In the genomic region with DNA sequence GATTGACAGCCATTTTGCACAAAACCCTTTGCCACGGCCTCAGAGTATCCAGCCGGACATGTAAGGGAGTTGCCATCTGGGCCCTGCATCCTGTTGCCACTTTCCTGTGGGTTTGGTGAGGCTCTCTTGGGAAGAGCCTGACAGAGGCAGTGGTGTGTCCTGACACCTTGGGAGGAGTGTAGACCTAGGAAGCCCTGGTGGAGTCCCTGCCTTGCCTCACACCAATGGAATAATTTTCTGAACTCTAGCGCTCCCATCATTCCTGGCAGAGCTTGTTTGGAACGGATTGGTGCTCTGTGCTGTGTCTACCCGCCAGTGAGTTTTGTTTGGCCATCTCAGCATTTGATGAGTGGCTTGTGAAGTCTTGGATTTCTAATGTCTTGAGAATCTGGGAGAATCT, we compare ENCODE assay signal across 17 mouse cellular contexts. TPM values are rescaled to one million over a fixed set of nuclear protein-coding genes. Genes with fewer than 3 reads are reported as not detected.
DNase-seq lines count a peak whose midpoint lies in the region; ATAC-seq lines count a peak whose summit lies in the region.
"Had no signal": no experiment of that assay in that cellular context is flagged by ENCODE, and none has a peak within 500 bp of the region (broad histone marks: within the 10 kb centered on the region; RNA-seq: fewer than 3 reads in every experiment).

No protein-coding gene starts in this region.

- H3K4me2 ChIP-seq in heart, embryonic 13.5 days: no peak overlapping the region
- no peak overlapping the region for H3K4me2 ChIP-seq in heart, embryonic 11.5 days
- 0 out of 2 replicates have a peak overlapping the region, but pooled peaks have one; percentile 1 for H3K4me2 ChIP-seq in lung, embryonic 15.5 days
- H3K4me2 ChIP-seq in embryonic facial prominence, embryonic 15.5 days (replicated peaks): no peak overlapping the region
- H3K4me2 ChIP-seq in stomach, embryonic 14.5 days (replicated peaks; ENCODE audit: low read depth, low read length): no peak overlapping the region
- H3K4me2 ChIP-seq: hindbrain, embryonic 13.5 days; neural tube, embryonic 15.5 days had no signal

- H3K9me3 ChIP-seq in heart, embryonic 13.5 days: no peaks in the 10 kb centered on the region
- H3K9me3 ChIP-seq in heart, embryonic 11.5 days (replicated peaks; ENCODE audit: control insufficient read depth, low read length): no peaks in the 10 kb centered on the region
- H3K9me3 ChIP-seq in lung, embryonic 15.5 days: no peaks in the 10 kb centered on the region
- H3K9me3 ChIP-seq in embryonic facial prominence, embryonic 15.5 days (replicated peaks): no peaks in the 10 kb centered on the region
- H3K9me3 ChIP-seq in stomach, embryonic 14.5 days (ENCODE audit: control insufficient read depth, low read depth, low read length): no peaks in the 10 kb centered on the region
- H3K9me3 ChIP-seq: hindbrain, embryonic 13.5 days; neural tube, embryonic 15.5 days had no signal

- H3K9ac ChIP-seq in heart, embryonic 13.5 days: no peak overlapping the region
- H3K9ac ChIP-seq in heart, embryonic 11.5 days (ENCODE audit: low read depth, low read length): no peak overlapping the region
- H3K9ac ChIP-seq in lung, embryonic 15.5 days: no peak overlapping the region
- H3K9ac ChIP-seq in embryonic facial prominence, embryonic 15.5 days: no peak overlapping the region
- no peak overlapping the region for H3K9ac ChIP-seq in stomach, embryonic 14.5 days (replicated peaks; ENCODE audit: low read depth, low read length)
- H3K9ac ChIP-seq: forebrain, postnatal 0 days; hindbrain, embryonic 13.5 days; neural tube, embryonic 15.5 days had no signal

- WGBS in heart, embryonic 13.5 days: 60% methylated on average over 5 of the region's 5 CpGs
- 70% methylated on average over 5 of the region's 5 CpGs for WGBS in heart, embryonic 11.5 days (ENCODE audit: insufficient replicate concordance)
- WGBS in lung, embryonic 15.5 days: 39% methylated on average over 5 of the region's 5 CpGs
- WGBS in embryonic facial prominence, embryonic 15.5 days: 69% methylated on average over 5 of the region's 5 CpGs
- WGBS in stomach, embryonic 14.5 days: 61% methylated on average over 5 of the region's 5 CpGs

- no peak for DNase-seq in lung, postnatal 14 days
- DNase-seq in cerebellum, postnatal 25 days: no peak
- DNase-seq in adrenal gland, postnatal 14 days: no peak
- DNase-seq: cerebellum, adult 9-11 months; forebrain, postnatal 0 days; layer of hippocampus, adult 9-11 months; right cerebral cortex, adult 18-20 months; thymus, postnatal 36 days had no signal

- H3K27me3 ChIP-seq in heart, embryonic 13.5 days (replicated peaks): no peaks in the 10 kb centered on the region
- no peaks in the 10 kb centered on the region for H3K27me3 ChIP-seq in heart, embryonic 11.5 days (ENCODE audit: control insufficient read depth, insufficient read depth, low read length)
- H3K27me3 ChIP-seq in lung, embryonic 15.5 days: no peaks in the 10 kb centered on the region
- H3K27me3 ChIP-seq in embryonic facial prominence, embryonic 15.5 days: no peaks in the 10 kb centered on the region
- no peaks in the 10 kb centered on the region for H3K27me3 ChIP-seq in stomach, embryonic 14.5 days (ENCODE audit: control insufficient read depth, insufficient read depth, low read length)
- H3K27me3 ChIP-seq: hindbrain, embryonic 13.5 days had no signal

- ATAC-seq in heart, embryonic 13.5 days (ENCODE audit: extremely low read depth, insufficient number of reproducible peaks, low FRiP score, low TSS enrichment): no peak
- no peak for ATAC-seq in heart, embryonic 11.5 days (replicated peaks; ENCODE audit: insufficient number of reproducible peaks, low FRiP score, low TSS enrichment)
- no peak for ATAC-seq in lung, embryonic 15.5 days (ENCODE audit: borderline replicate concordance, extremely low read depth, low FRiP score, low TSS enrichment)
- no peak for ATAC-seq in embryonic facial prominence, embryonic 15.5 days (ENCODE audit: insufficient number of reproducible peaks, low FRiP score, low TSS enrichment, low read depth)
- ATAC-seq in stomach, embryonic 14.5 days (ENCODE audit: insufficient number of reproducible peaks, insufficient read depth, low FRiP score, low read depth): no peak
- ATAC-seq: forebrain, postnatal 0 days had no signal

- H3K36me3 ChIP-seq in heart, embryonic 13.5 days: no peaks in the 10 kb centered on the region
- no peaks in the 10 kb centered on the region for H3K36me3 ChIP-seq in heart, embryonic 11.5 days (ENCODE audit: control insufficient read depth, insufficient read depth, low read length)
- H3K36me3 ChIP-seq in lung, embryonic 15.5 days: no peaks in the 10 kb centered on the region
- no peaks in the 10 kb centered on the region for H3K36me3 ChIP-seq in embryonic facial prominence, embryonic 15.5 days
- no peaks in the 10 kb centered on the region for H3K36me3 ChIP-seq in stomach, embryonic 14.5 days (ENCODE audit: control insufficient read depth, insufficient read depth, low read length)
- H3K36me3 ChIP-seq: hindbrain, embryonic 13.5 days; neural tube, embryonic 15.5 days had no signal

- no peak overlapping the region for H3K4me3 ChIP-seq in heart, embryonic 13.5 days
- no peak overlapping the region for H3K4me3 ChIP-seq in heart, embryonic 11.5 days (ENCODE audit: low read depth, low read length)
- no peak overlapping the region for H3K4me3 ChIP-seq in lung, embryonic 15.5 days
- H3K4me3 ChIP-seq in embryonic facial prominence, embryonic 15.5 days (replicated peaks): no peak overlapping the region
- no peak overlapping the region for H3K4me3 ChIP-seq in stomach, embryonic 14.5 days (ENCODE audit: low read depth, low read length)
- H3K4me3 ChIP-seq: hindbrain, embryonic 13.5 days; neural tube, embryonic 15.5 days had no signal

- H3K4me1 ChIP-seq in heart, embryonic 13.5 days: peaks cover 42% of the 10 kb centered on the region
- H3K4me1 ChIP-seq in heart, embryonic 11.5 days (ENCODE audit: control insufficient read depth, insufficient read depth, low read length): 0 out of 2 replicates have a peak, but pooled peaks cover 2% of the 10 kb centered on the region
- peaks cover 47% of the 10 kb centered on the region for H3K4me1 ChIP-seq in lung, embryonic 15.5 days
- H3K4me1 ChIP-seq in embryonic facial prominence, embryonic 15.5 days: peaks cover 41% of the 10 kb centered on the region
- H3K4me1 ChIP-seq in stomach, embryonic 14.5 days (ENCODE audit: control insufficient read depth, insufficient read depth, low read length): peaks cover 28% of the 10 kb centered on the region

- peak overlapping the region; percentile 78 for H3K27ac ChIP-seq in heart, embryonic 13.5 days (replicated peaks)
- H3K27ac ChIP-seq in heart, embryonic 11.5 days (ENCODE audit: low read depth, low read length): no peak overlapping the region
- peak overlapping the region; percentile 82 for H3K27ac ChIP-seq in lung, embryonic 15.5 days
- peak overlapping the region; percentile 18; the same call in 1 of the 2 replicates for H3K27ac ChIP-seq in embryonic facial prominence, embryonic 15.5 days (replicated peaks)
- peak overlapping the region; percentile 84 for H3K27ac ChIP-seq in stomach, embryonic 14.5 days (ENCODE audit: low read length)
- H3K27ac ChIP-seq: hindbrain, embryonic 13.5 days; neural tube, embryonic 15.5 days had no signal

RNA-seq across cellular contexts. Expression of a gene that starts 19.5 kb away (rescaled TPM):
- polyA plus RNA-seq in heart, embryonic 13.5 days (2015; fragmentation: Nextera tagmentation; extraction: Ambion mirVana): 6.7 and 7.0 TPM in 2 replicates
- 2.5 and 2.9 TPM in 2 replicates for polyA plus RNA-seq in heart, embryonic 11.5 days (2014; fragmentation: Nextera tagmentation; extraction: Ambion mirVana)
- 12.5 and 13.5 TPM in 2 replicates for polyA plus RNA-seq in lung, embryonic 15.5 days (2015; fragmentation: Nextera tagmentation; extraction: Ambion mirVana)
- 24.6 and 26.6 TPM in 2 replicates for polyA plus RNA-seq in embryonic facial prominence, embryonic 15.5 days (2015; fragmentation: Nextera tagmentation; extraction: Ambion mirVana)
- 11.7 and 13.0 TPM in 2 replicates for polyA plus RNA-seq in stomach, embryonic 14.5 days (2014; fragmentation: Nextera tagmentation; extraction: Ambion mirVana)
- 14.2 and 14.4 TPM in 2 replicates for total RNA-seq in adrenal gland, postnatal 14 days (2021)
- total RNA-seq: megakaryocyte progenitor cell, adult 5-6 weeks; monocyte, adult 5-6 weeks had no signal
